Mouse (Mus musculus) fat pad, adult 2 months (tissue): ENCODE measurements at regions not wholly inside any gene's neighbourhood (a gene's known extent, or its start where the extent isn't known, plus 50 kb on each side); places are given as distances from the start of the nearest gene placed in this dataset.

ENCODE experiments used
- DNase-seq: peaks from one replicate; pipeline ENCODE4 v3.0.0-alpha.2; 2011; ENCODE audit warnings: low read depth, low spot score; ENCODE audit errors: extremely low read depth

- no peak for DNase-seq
Observed at GRCm38 (mm10) chr13:39702621-39703020, 658.6 kb downstream of the Ofcc1 start.

- no peak for DNase-seq
Observed at GRCm38 (mm10) chr13:39691291-39692024, 669.8 kb downstream of the Ofcc1 start.

GRCm38 (mm10) chr13:39664548-39664947 is 696.7 kb downstream of the Ofcc1 start:
- DNase-seq: no peak

GRCm38 (mm10) chr13:39649457-39649856 is 688.8 kb upstream of the Slc35b3 start:
- no peak for DNase-seq

- no peak for DNase-seq
Observed at GRCm38 (mm10) chr13:39647367-39647766, 686.7 kb upstream of the Slc35b3 start.

- peak; percentile 88 for DNase-seq
Observed at GRCm38 (mm10) chr13:39631506-39632132, 670.9 kb upstream of the Slc35b3 start.
